ENCODE assay signal across 27 mouse cellular contexts in the genomic region with DNA sequence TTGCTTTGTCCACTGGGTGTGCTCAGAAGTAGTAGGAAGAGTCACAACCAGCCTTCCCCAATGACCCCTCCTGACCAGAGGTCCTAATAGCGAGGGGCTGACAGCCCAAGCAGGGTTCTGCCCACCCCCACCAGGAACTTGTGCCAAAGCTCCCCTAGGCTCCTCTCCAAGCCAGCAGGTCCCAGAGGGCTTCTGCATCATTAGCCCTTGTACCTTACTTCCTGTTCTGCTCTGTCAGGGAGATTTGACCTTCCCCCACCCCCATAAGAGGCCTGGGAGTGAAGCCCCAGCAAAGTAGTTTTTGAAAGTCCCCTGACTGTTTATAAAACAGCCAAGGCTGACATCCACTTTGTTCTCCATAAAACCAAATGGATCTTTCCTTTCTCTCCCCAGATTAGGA.
DNase-seq lines count a peak whose midpoint lies in the region; ATAC-seq and TF ChIP-seq lines count a peak whose summit lies in the region.
"Had no signal": no experiment of that assay in that cellular context is flagged by ENCODE, and none has a peak within 500 bp of the region (broad histone marks: within the 10 kb centered on the region; RNA-seq: fewer than 3 reads in every experiment).

No protein-coding gene starts in this region.

- no peaks in the 10 kb centered on the region for H3K79me2 ChIP-seq in CH12.LX (replicated peaks; ENCODE audit: control insufficient read depth, extremely low read depth, insufficient read depth, poor library complexity, severe bottlenecking)

- no peaks in the 10 kb centered on the region for H3K9me3 ChIP-seq in kidney, embryonic 15.5 days (replicated peaks)
- no peaks in the 10 kb centered on the region for H3K9me3 ChIP-seq in midbrain, embryonic 11.5 days (ENCODE audit: control insufficient read depth, low read length)
- H3K9me3 ChIP-seq in midbrain, postnatal 0 days (ENCODE audit: low read length) = no peaks in the 10 kb centered on the region
- peaks cover 5% of the 10 kb centered on the region for H3K9me3 ChIP-seq in CH12.LX (replicated peaks; ENCODE audit: low read length)
- H3K9me3 ChIP-seq in midbrain, embryonic 15.5 days = no peaks in the 10 kb centered on the region
- H3K9me3 ChIP-seq: embryonic facial prominence, embryonic 13.5 days; forebrain, embryonic 10.5 days; forebrain, embryonic 15.5 days; G1E; heart, embryonic 12.5 days; liver, embryonic 12.5 days; neural tube, embryonic 13.5 days had no signal

- no peak for ATAC-seq in kidney, embryonic 15.5 days (replicated peaks; ENCODE audit: low FRiP score)
- ATAC-seq in midbrain, embryonic 11.5 days (ENCODE audit: low FRiP score) = no peak
- ATAC-seq in midbrain, postnatal 0 days (ENCODE audit: low FRiP score) = no peak
- ATAC-seq in midbrain, embryonic 15.5 days (replicated peaks) = no peak
- ATAC-seq: forebrain, embryonic 15.5 days; inflammation-experienced regulatory T-cells, adult 6 months; liver, embryonic 12.5 days; liver, postnatal 0 days had no signal

- 52% methylated on average over 1 of the region's 1 CpGs for WGBS in kidney, embryonic 15.5 days
- 80% methylated on average over 1 of the region's 1 CpGs for WGBS in midbrain, embryonic 11.5 days
- 86% methylated on average over 1 of the region's 1 CpGs for WGBS in midbrain, postnatal 0 days
- WGBS in midbrain, embryonic 15.5 days = 83% methylated on average over 1 of the region's 1 CpGs

- no peaks in the 10 kb centered on the region for H3K27me3 ChIP-seq in kidney, embryonic 15.5 days
- H3K27me3 ChIP-seq in midbrain, embryonic 11.5 days (ENCODE audit: control insufficient read depth, insufficient read depth, low read length) = no peaks in the 10 kb centered on the region
- H3K27me3 ChIP-seq in midbrain, postnatal 0 days (ENCODE audit: insufficient read depth, low read length) = no peaks in the 10 kb centered on the region
- peaks cover 1% of the 10 kb centered on the region for H3K27me3 ChIP-seq in CH12.LX (replicated peaks)
- H3K27me3 ChIP-seq in midbrain, embryonic 15.5 days (replicated peaks) = no peaks in the 10 kb centered on the region
- H3K27me3 ChIP-seq: embryonic facial prominence, embryonic 13.5 days; forebrain, embryonic 15.5 days; neural tube, embryonic 13.5 days had no signal

- H3K4me2 ChIP-seq in kidney, embryonic 15.5 days = no peak overlapping the region
- no peak overlapping the region for H3K4me2 ChIP-seq in midbrain, embryonic 11.5 days
- no peak overlapping the region for H3K4me2 ChIP-seq in midbrain, postnatal 0 days (ENCODE audit: low read depth, low read length, poor library complexity, severe bottlenecking)
- no peak overlapping the region for H3K4me2 ChIP-seq in CH12.LX (ENCODE audit: insufficient read depth, low read depth, poor library complexity, severe bottlenecking)
- no peak overlapping the region for H3K4me2 ChIP-seq in midbrain, embryonic 15.5 days
- H3K4me2 ChIP-seq: embryonic facial prominence, embryonic 13.5 days; forebrain, embryonic 15.5 days; heart, embryonic 12.5 days; hindbrain, embryonic 14.5 days; liver, embryonic 12.5 days; neural tube, embryonic 13.5 days had no signal

- H3K36me3 ChIP-seq in kidney, embryonic 15.5 days = no peaks in the 10 kb centered on the region
- H3K36me3 ChIP-seq in midbrain, embryonic 11.5 days (ENCODE audit: control insufficient read depth, insufficient read depth, low read length) = no peaks in the 10 kb centered on the region
- H3K36me3 ChIP-seq in midbrain, postnatal 0 days (ENCODE audit: insufficient read depth, low read length) = no peaks in the 10 kb centered on the region
- H3K36me3 ChIP-seq in CH12.LX (replicated peaks in 1 of 2; ENCODE audit: control insufficient read depth in 1 of 2, insufficient read depth in 1 of 2, low read length in 1 of 2) = no peaks in the 10 kb centered on the region
- no peaks in the 10 kb centered on the region for H3K36me3 ChIP-seq in midbrain, embryonic 15.5 days (replicated peaks)
- H3K36me3 ChIP-seq: embryonic facial prominence, embryonic 13.5 days; forebrain, embryonic 10.5 days; forebrain, embryonic 15.5 days; G1E; heart, embryonic 12.5 days; liver, embryonic 12.5 days; neural tube, embryonic 13.5 days had no signal

- dilution Hi-C loops in CH12.LX (cut with MboI; ENCODE audit: extremely low pct_ligation_motif_present, extremely low pct_unique_long_range_greater_than_20kb, low sequenced_read_pairs) = no loop called here

- H3K4me3 ChIP-seq in kidney, embryonic 15.5 days (replicated peaks) = no peak overlapping the region
- H3K4me3 ChIP-seq in midbrain, embryonic 11.5 days (ENCODE audit: low read depth, low read length) = no peak overlapping the region
- H3K4me3 ChIP-seq in midbrain, postnatal 0 days (ENCODE audit: low read depth, low read length) = no peak overlapping the region
- no peak overlapping the region for H3K4me3 ChIP-seq in CH12.LX (replicated peaks in 1 of 3; ENCODE audit: low read depth in 2 of 3, low read length in 2 of 3, poor library complexity in 1 of 3)
- no peak overlapping the region for H3K4me3 ChIP-seq in midbrain, embryonic 15.5 days
- H3K4me3 ChIP-seq: embryonic facial prominence, embryonic 13.5 days; forebrain, embryonic 10.5 days; forebrain, embryonic 15.5 days; heart, embryonic 12.5 days; liver, embryonic 12.5 days; neural tube, embryonic 13.5 days had no signal

- TF ChIP-seq EP300 in CH12.LX (IDR thresholded peaks at IDR 0.05; ENCODE audit: low read length) = no peak

- peaks cover 29% of the 10 kb centered on the region for H3K4me1 ChIP-seq in kidney, embryonic 15.5 days
- peaks cover 18% of the 10 kb centered on the region for H3K4me1 ChIP-seq in midbrain, embryonic 11.5 days (ENCODE audit: control insufficient read depth, insufficient read depth, low read length)
- peaks cover 22% of the 10 kb centered on the region for H3K4me1 ChIP-seq in midbrain, postnatal 0 days (ENCODE audit: insufficient read depth, low read length)
- H3K4me1 ChIP-seq in CH12.LX (ENCODE audit: control insufficient read depth in 1 of 2, insufficient read depth in 2 of 2) = peaks cover 17 to 59% of the 10 kb centered on the region in 2 experiments
- H3K4me1 ChIP-seq in midbrain, embryonic 15.5 days = peaks cover 45% of the 10 kb centered on the region
- H3K4me1 ChIP-seq: liver, embryonic 12.5 days had no signal

- TF ChIP-seq POLR2A in CH12.LX (IDR thresholded peaks at IDR 0.05; ENCODE audit: low read depth, low read length) = no peak

- H3K27ac ChIP-seq in kidney, embryonic 15.5 days = peak overlapping the region; percentile 78
- H3K27ac ChIP-seq in midbrain, embryonic 11.5 days (ENCODE audit: low read depth, low read length) = no peak overlapping the region
- H3K27ac ChIP-seq in midbrain, postnatal 0 days (ENCODE audit: low read depth, low read length) = no peak overlapping the region
- H3K27ac ChIP-seq in CH12.LX (ENCODE audit: insufficient read depth, low read depth) = no peak overlapping the region
- H3K27ac ChIP-seq in midbrain, embryonic 15.5 days = peak overlapping the region; percentile 88; the same call in 1 of the 2 replicates
- H3K27ac ChIP-seq: liver, embryonic 12.5 days had no signal

- H3K9ac ChIP-seq in kidney, embryonic 15.5 days = no peak overlapping the region
- no peak overlapping the region for H3K9ac ChIP-seq in midbrain, embryonic 11.5 days (ENCODE audit: low read length)
- no peak overlapping the region for H3K9ac ChIP-seq in midbrain, postnatal 0 days (replicated peaks; ENCODE audit: low read length, poor library complexity, severe bottlenecking)
- H3K9ac ChIP-seq in CH12.LX (ENCODE audit: insufficient read depth, low read depth) = no peak overlapping the region
- H3K9ac ChIP-seq in midbrain, embryonic 15.5 days = no peak overlapping the region
- H3K9ac ChIP-seq: embryonic facial prominence, embryonic 13.5 days; forebrain, embryonic 15.5 days; heart, embryonic 12.5 days; hindbrain, embryonic 14.5 days; liver, embryonic 12.5 days; liver, postnatal 0 days; neural tube, embryonic 13.5 days had no signal

- TF ChIP-seq RAD21 in CH12.LX (IDR thresholded peaks at IDR 0.05; ENCODE audit: low read depth, low read length) = no peak

- no peak for TF ChIP-seq CTCF in midbrain, postnatal 0 days (IDR thresholded peaks at IDR 0.05)
- TF ChIP-seq CTCF in CH12.LX (conservative IDR thresholded peaks at IDR 0.05 in 1 of 2, IDR thresholded peaks at IDR 0.05 in 1 of 2; ENCODE audit: low read depth in 2 of 2, low read length in 2 of 2) = no peak

- DNase-seq in kidney, adult 9 months = no peak
- peak; percentile 31 for DNase-seq in midbrain, embryonic 11.5 days (ENCODE audit: low spot score, missing footprints)
- no peak for DNase-seq in midbrain, postnatal 0 days (ENCODE audit: low spot score)
- peak; percentile 56 for DNase-seq in CH12.LX (ENCODE audit: extremely low read depth)
- DNase-seq in cerebellum, postnatal 4 days (ENCODE audit: low spot score in 2 of 2) = no peak
- DNase-seq: adrenal gland, adult 8-10 months; cerebellum, adult 8-10 months; cerebellum, postnatal 25 days; gastrocnemius, postnatal 25 days; heart, adult 18-20 months; heart, postnatal 4 days; kidney, adult 11 months; left cerebral cortex, postnatal 4 days; liver, postnatal 0 days; lung, postnatal 36 days; thymus, postnatal 25 days had no signal

- in situ Hi-C loops in CH12.LX (cut with MboI; ENCODE audit: low pct_ligation_motif_present, low pct_unique_long_range_greater_than_20kb, low sequenced_read_pairs) = loop anchor here (5.0 kb wide), 1 partner anchor 33 kb away; no protein-coding TSS in a partner anchor

TF ChIP-seq in CH12.LX, 34 proteins besides CTCF, POLR2A, EP300 and RAD21:
- TF ChIP-seq MYC (IDR thresholded peaks at IDR 0.05; ENCODE audit: low read depth, low read length) = no peak
- TF ChIP-seq ELF1 (IDR thresholded peaks at IDR 0.05; ENCODE audit: low read depth, low read length) = peak; percentile 12; the same call in 1 of the 2 replicates

Comparison
In these comparisons a context has a peak if more than half of its experiments do, and no peak if none do; other contexts are left out.
1. H3K27ac ChIP-seq: peak in kidney, embryonic 15.5 days (single experiment) and midbrain, embryonic 15.5 days (single experiment); none in midbrain, embryonic 11.5 days (single experiment), midbrain, postnatal 0 days (single experiment) and CH12.LX (single experiment).
2. DNase-seq: peak in midbrain, embryonic 11.5 days (single experiment) and CH12.LX (single experiment); none in kidney, adult 9 months (single experiment), midbrain, postnatal 0 days (single experiment) and cerebellum, postnatal 4 days (0 of 2).